Mouse (Mus musculus) frontal cortex, adult (tissue): ENCODE measurements around the gene Alg2.

ENCODE experiments used
- ATAC-seq: cut with Nextera tagmentation; 2 replicates; pipeline ENCODE4 v1.9.2; 2017; ENCODE audit warnings: mild to moderate bottlenecking, moderate library complexity, mixed read lengths; ENCODE audit not compliant: low TSS enrichment

Gene Alg2

DNA sequence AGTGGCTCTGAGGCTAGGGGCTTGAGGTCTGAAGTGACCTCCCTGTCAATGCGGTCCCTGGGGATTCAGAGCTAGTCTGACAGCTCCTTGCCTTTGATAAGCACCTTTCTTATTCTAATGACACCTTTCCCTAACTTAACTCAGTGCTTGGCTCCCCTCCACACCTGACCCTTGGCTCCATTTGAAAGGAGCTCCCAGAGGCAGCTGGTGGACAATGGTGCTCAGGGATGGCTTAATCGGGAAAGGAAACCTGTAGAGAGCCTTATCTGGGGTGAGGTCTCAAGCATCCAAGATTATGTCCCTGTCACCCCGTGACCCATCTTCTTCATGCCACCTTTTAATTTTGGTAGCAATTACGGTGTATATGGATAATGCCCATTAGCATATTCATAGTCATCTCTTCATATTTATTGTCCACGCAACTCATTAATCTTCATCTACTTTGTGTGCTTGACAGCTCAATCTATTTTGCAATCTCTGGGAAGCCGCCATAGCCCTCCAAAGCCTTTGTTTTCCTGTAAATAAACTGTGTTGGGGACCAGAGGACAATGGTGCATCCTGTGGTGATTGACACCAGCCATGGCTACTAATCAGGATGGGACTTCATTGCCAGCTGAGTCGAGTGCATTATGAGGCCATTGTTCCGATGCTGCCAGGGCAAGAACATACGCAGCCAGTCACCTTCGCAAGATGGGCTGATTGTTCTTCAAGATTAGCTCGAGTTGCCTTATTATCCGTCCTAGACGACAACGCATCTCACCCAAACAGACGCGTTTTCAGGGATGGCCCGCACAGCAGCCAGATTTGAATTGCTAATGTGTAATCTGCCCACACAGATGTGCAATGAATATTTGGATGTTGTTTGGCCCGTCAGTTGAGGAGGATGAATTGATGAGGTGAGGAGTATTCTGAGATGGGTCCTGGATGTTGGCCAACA lies 24.3 kb downstream of the Alg2 start:
- no peak for ATAC-seq

DNA sequence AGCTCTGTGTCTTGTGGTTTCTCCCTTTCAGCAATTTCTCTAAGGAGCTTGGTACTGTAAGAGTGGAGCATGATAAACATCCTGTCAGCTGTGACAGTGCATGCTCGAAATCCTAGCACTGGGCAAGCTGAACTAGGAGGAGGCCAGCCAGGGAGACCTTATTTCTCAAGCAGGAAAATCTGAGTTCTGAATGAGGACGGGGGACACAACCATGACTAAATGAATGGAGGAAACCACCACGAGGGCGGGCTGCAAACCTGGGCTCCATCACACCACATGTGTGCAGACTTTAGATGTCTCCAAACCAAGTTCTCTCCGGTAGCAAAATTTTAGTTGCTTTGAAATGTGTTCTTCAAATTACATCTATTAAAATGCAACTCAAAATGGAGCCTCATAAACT lies 25.0 kb downstream of the Alg2 start:
- ATAC-seq: no peak

GRCm38 (mm10) chr4:47448526-47448925 lies 25.6 kb downstream of the Alg2 start:
- ATAC-seq: no peak

DNA sequence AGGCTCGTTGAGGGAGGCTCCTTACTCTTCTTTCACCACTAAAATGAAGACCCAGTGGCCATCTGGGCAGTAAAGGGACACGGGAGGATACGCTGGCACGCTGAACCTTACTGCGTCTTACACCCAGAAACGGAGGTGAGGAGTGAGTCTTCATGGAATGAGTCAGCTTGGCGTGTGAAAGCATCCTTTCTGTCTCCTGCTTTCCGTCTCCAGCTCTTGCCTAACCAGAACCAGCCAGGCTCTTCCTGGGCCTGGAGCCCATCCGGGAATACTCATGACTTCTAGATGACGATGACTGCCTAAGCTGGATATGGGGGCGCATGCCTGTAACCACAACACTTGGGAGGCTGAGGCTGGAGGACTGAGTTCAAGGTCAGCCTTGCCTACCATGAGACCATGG lies 33.2 kb downstream of the Alg2 start:
- peak; percentile 83 for ATAC-seq

DNA sequence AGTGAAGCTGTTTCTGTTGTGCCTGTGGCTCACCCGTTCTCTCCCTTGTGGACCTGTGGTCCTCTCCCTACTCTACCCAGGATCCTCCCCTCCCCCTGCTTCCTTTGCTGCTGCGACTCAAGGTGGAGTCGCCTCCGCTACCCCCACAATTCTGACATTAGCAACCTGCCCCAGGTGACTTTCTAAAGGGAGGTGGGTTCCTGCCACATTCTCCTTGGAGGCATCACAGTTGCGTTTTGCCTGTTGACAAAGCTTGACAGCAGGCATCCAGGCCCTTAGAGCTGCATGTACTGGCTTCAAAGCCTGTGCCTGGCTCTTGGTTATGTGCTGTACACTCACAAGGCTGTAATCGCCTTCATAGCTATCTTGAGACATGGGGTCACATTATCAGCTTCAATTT lies 35.2 kb downstream of the Alg2 start:
- no peak for ATAC-seq

DNA sequence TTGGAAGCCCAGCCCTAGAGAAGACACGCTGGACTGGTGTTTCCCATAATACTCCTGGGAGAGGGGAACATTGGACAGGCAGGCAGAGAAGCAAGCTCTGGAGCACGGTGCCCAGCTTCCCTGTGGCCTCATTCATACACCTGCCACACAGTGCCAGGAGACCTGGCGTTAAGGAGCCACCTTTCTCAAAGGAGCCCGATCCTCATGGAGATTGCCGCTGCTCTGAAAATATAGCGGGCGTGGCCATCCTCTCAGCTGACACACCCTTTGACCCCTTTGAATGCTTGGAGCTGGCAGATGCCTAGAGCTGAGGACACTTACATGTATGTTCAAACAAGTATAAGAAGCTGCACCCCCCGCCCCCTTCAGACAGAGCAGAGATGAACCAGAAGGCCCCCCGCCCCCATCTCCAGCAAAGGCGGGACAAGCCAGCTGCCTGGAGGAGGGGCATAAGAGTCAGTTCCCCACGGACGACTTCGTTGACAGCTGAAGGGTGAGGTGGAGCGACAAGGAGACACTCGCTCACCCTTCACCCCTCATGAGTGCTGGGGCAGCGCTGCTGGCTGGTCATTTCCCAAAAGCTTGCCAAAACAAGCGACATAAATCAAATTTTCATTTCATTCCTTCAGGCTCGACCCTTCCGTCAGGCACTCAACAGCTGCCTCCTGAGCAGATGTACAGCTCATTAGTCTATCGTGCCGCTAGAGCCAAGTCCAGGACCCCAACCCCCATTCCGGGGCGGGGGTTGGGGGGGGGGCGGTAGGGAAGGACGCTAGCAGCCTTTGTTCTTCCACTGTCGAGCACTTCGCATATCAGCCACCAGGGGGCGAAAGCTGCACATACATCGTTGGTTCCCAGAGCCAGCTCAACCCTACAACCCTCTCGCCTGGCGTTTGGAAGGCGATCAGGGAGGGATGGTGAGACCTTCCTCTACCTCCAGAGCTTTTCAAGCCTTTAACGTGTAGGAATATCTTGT lies 36.5 kb downstream of the Alg2 start:
- peak; percentile 75 for ATAC-seq

DNA sequence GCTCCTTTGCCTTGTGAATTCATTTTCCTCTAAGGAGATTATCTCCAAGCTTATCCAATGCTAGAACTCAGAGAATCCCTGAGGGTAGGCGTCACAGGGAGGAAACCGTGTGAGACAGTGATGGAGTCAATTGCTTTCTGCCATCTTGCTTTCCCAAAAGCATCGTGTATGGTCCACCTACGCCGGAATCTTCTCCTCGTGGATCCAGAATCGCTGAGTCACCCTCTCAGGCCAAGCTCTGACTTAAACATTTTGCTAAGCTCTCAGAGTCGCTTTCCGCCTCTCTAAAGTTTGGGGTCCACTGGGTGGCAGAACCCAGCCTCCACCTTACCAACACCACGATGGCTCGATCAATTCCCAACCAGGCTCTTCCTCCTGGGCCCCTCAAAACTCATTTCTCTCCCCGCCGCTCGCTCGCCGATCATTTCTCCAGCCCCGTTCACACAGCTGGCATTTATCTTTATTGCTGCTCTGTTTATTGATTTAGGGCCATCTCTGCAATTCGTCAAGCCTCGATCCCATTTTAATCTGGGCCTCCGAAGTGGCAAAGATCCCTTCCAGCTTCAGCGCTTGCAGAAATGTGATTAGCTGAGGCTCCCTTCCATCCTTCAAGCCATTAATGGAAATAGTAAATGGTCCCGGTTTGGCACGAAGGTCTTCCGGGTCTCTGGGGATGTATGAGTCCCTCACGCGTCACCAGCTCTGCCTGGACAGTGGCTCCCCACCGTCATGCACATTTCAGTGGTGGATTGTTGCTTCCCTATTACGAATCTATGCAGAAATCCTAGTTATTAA lies 38.4 kb downstream of the Alg2 start:
- ATAC-seq: no peak

- ATAC-seq: no peak
Observed at GRCm38 (mm10) chr4:47435131-47435530, 39.0 kb downstream of the Alg2 start.

DNA sequence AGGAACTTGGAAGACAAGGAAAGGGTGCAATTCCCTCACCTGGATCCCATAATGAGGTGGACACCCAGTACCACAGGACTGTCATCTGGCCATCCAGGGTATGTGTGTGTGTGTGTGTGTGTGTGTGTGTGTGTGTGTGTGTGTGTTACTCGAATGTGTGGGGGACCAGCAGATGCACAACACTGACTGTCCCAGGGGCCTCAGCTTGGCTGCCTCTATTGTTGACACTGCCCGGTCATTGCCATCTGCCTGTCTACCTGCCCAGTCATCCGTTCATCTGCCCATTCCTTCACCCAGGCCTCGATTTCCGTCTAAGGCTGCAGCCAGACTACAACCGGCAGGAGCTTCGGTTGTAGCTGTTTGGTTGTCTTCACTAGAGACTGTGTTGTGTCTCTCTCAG lies 41.4 kb downstream of the Alg2 start:
- ATAC-seq: no peak

DNA sequence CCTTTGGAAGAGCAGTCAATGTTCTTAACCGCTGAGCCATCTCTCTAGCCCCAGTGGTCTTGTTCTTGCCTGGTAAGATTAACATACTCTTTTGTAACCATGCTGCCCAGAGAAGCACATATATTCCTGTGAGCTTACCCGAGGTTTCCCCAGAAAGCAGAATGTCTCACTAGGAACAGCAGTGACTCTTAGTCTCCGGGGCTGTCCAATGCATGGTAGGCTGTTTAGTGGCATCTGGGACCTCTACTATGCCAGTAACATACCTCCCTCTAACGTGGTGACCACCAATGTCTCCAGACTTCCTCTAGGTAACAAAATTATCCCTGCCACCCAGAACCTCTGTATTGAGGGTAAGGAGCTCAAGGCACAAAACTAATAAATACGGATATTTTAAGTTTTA lies 43.1 kb downstream of the Alg2 start:
- ATAC-seq: no peak

DNA sequence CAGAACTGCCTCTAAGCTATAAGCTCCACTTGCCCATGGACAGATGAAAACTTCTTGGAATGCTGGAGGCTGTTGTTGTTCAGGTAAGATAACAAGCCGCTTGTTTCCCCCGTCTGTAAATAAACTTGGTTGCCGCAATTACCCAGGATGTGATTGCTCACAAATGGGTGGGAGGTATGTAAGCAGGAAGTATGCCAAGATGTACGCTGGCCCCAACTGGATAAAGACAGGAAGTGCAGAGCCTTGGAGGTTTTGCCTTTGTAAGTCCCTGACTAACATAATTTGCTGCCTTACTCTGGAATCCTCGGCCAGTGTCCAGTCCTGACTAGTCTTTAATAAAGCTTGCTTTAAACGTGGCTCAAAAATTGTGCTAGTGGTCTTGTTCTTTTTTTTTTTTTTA lies 43.6 kb downstream of the Alg2 start:
- no peak for ATAC-seq

DNA sequence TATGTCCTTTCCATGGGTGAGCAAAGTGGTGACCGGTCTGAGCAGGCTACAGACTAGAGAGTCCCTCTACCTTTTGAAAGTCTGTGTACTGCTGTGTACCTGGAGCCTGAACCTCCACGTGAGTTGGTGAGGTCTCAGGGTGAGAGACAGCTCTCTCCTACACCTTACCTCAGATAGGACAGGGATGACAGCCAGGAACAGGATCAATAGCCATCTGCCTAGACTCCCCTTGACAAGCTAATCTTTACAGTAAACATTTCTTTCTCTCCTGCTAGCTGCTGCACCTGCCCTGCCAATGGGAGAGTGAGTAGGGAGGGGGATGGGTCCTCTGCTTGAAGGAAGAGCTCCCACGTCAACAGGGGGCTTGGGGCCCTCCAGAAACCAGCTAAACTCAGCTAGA lies 46.5 kb downstream of the Alg2 start:
- no peak for ATAC-seq

GRCm38 (mm10) chr4:47425247-47425830 lies 48.8 kb downstream of the Alg2 start:
- no peak for ATAC-seq

DNA sequence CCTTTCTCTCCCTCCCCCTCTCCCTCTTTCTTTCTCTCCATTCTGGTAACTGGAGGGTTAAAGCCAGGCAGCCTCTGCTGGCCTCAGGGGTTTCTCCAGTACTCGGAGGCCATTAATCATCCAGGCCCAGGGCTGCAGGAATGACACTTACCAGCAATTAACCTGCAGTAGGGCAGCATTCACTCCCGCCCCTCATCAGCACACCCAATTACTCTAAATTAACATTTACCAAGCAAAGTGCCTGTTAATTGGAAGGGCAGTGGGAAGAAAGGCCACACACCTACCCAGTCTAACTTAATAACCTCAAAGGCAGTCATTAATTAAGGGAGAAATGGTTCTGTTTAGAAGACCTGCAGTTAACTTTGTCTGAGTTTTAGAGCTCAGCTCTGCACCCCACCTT lies 49.8 kb downstream of the Alg2 start:
- ATAC-seq: no peak

DNA sequence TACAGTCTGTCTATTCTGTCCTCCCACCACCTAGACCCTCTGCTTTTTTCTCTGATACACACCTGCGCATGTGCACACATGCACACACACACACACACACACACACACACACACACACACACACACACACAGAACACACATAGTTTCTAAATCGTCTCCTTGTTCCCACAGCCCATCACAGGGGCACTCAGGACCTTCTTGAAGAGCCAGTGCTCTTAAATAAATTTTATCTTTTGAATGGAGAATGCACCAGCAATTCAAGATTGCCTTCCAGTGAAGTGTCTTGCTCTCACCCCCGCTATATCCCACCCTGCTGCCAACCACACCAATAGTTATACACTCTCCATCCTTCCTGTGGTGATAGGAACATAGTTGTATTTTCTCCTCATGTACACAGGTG lies 51.2 kb downstream of the Alg2 start:
- no peak for ATAC-seq

DNA sequence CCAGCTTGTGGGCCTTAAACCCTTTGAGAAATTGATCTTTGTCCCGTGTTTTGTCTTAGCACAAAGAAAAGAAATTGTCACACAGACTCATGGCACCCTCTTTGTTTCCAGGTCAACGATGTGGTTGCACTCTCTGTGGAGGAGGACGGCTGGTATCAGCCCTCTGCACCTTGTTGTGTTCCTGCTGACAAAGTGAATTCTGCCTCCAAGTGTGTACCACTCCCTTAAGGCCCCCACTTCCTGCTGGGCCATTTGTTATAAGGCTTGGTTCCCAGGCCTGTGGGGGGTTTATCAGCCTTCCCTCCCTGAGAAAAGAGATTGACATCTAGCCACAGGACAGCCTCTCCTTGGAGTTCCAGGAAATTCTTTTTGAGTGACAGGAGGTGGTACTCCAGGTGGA lies 51.9 kb downstream of the Alg2 start:
- ATAC-seq: no peak

DNA sequence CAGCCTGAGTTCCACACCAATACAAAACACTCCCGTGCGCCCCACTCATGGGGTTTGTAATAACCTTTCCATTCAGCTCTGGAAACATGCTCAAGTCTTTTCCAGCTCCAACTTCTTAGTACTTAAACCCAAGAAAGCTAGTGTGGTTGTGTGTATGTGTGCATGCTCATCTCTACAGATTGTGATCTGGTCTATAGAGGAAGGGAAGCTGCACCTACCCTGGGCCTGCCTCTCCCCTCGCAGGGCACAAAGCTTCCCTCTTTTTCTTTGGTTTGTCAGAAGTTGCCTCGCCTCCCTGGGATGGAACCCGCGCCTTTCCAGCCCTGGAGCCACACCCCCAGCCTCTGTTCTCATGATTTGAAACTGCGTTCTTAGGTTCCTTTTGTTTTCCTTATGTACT lies 53.9 kb downstream of the Alg2 start:
- no peak for ATAC-seq

DNA sequence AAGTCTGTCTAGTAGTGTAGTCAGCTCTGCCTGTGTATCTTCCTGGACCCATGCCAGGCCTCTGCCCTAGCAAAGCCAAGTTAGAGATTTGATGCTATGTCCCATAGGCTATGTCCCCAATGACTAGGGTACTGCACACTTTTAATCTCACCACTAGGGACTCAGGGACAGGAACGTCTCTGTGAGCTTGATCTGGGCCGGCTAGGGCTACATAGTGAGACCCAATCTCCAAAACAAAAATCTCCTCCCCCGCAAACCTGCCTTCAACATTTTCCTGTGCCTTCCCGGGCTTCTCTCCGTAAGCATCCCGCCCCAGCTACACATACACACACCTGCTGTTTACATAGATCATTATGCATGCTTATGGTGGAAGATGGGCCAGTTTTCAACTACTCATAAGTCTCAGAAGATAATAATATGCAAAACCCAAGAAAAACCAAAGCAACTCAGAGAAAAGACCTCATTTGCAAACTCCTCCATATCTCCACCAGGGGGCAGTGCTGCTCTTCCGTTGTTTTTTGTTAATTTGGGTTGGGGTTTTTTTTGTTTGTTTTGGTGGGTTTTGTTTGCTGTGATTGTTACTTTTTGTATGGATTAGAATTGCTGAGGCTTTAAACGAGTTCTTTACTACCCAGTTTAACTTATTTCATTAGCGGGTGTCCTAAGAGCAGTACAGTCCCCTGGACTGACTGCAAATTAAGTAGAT lies 54.7 kb downstream of the Alg2 start:
- peak; percentile 41; the same call in 1 of the 2 replicates for ATAC-seq

DNA sequence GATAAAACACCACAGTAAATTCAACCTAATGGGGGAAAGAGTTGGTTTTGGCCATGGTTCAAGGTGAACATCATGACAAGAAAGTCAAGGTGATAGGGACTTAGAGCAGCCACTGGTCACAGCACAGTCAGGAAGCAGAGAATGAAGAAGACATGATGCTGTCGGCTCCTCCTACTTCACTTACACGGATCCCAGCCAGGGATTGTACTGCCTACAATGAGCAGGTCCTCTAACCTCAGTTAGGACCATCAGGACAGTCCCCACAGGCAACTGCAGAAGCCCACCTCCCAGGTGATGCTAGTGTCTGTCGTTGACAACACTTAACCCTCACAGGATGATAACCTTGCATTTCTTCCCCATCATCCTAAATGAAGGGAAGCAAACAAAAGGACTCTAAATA lies 56.3 kb downstream of the Alg2 start:
- no peak for ATAC-seq
